Mouse (Mus musculus) gastrocnemius, postnatal 36 days (tissue): ENCODE data around the gene Tdrd3. TPM values are rescaled to one million over a fixed set of nuclear protein-coding genes. Genes with fewer than 3 reads are reported as not detected.

Experiments
- DNase-seq, 2 experiments: peaks; one replicate each; pipeline ENCODE4 v3.0.0; 2022
- intact Hi-C: fragments of 180-260 bp; cut with DNase I; formaldehyde crosslinking; loops from one replicate; pipeline ENCODE4 v1.15.1; 2025
- total RNA-seq, 2 experiments: library from RNA; stranded (reverse); gene quantifications; 2 replicates each; pipeline ENCODE4 v1.2.3; 2021

The Tdrd3 gene
- total RNA-seq, 2 experiments from 2014 or later: 18.3 to 18.8 TPM

DNA sequence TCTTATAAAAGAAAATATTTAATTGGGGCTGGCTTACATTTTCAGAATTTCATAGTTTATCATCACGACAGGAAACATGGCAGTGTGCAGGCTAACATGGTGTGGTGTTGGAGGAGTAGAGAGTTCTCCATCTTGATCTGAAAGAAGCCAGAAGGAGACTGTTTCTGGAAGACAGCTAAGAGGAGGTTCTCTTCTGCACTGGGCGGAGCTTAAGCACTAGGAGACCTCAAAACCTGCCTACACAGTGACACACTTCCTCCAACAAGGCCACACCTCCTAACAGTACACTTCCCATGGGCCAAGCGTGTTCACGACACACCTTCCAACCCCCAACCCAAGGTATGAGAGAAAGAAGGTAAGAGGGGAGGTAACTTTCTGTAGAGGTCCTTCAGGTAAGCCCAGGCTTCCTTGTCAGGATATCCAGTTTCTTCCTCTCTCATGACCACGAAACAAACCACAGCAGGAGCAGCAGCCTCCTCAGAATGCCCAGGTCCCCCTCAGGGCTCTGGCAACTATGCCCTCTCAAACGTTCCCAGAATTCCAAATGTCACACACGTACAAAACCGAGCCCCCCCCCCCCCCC lies 30.0 kb downstream of the Tdrd3 start:
- intact Hi-C loops: no loop called here
- no peak for DNase-seq

- DNase-seq: peak in 1 of 2 experiments; percentile 41
- intact Hi-C loops: loop anchor here (5.0 kb wide), 2 partner anchors 35 to 140 kb away; partner anchors contain the start of gene Tdrd3
These were observed 35.4 kb downstream of the Tdrd3 start for GRCm38 (mm10) chr14:87451645-87452443.

DNA sequence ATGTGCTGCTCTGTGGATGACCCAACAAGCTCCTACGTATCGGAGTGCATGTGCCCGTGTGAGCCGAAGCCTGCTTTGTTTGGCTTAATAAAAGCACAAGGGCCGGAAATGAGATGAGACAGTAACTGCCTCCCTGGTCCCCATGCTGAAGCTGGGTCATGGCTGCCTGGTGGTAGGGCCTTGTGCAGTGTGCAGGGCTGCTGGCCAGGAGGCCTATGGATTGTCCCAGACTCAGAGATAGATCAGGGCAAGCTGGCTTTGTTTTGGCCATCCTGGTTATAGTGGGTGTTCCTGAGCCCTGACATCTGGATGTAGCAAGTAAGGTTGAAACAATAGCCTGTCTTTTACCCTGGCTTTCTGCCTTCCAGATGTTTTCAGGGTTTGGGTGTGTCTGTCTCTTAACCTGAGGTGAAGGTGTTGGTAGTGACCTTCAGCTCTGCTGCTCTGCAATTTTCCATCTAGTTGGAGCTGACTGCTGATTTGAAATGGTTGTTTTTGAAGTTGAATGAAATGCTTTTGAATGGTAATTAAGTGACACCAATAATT lies 39.3 kb downstream of the Tdrd3 start:
- no peak for DNase-seq
- intact Hi-C loops: no loop called here

GRCm38 (mm10) chr14:87459777-87460176 lies 43.3 kb downstream of the Tdrd3 start:
- intact Hi-C loops: loop anchor here (10.0 kb wide), 1 partner anchor 1015 kb away; the partner anchor contains the start of gene Pcdh20
- no peak for DNase-seq

DNA sequence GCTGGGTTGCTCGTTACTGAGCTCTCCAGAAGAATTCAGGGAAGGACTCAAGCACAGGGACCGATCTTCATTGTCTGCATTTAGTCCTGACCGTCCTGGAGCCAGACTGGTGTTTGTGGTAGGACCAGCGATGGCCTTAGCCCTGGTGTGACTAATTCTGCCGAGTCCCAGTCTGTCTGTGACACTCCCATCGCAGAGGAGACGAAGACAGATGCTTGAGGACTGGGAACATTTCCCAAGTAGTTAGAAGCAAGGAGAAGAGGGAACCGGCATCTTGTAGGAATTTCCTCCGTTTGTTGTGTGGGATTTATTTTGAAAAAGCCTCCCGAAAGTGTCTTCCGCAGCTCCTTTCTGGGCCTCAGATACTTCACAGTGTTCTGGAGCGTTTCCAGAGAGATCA lies 45.1 kb downstream of the Tdrd3 start:
- intact Hi-C loops: loop anchor here (10.0 kb wide), 1 partner anchor 1013 kb away; the partner anchor contains the start of gene Pcdh20
- no peak for DNase-seq

GRCm38 (mm10) chr14:87463963-87464654 lies 47.7 kb downstream of the Tdrd3 start:
- DNase-seq: peak; percentile 47 to 66
- intact Hi-C loops: loop anchor here (10.0 kb wide), 1 partner anchor 1011 kb away; the partner anchor contains the start of gene Pcdh20

DNA sequence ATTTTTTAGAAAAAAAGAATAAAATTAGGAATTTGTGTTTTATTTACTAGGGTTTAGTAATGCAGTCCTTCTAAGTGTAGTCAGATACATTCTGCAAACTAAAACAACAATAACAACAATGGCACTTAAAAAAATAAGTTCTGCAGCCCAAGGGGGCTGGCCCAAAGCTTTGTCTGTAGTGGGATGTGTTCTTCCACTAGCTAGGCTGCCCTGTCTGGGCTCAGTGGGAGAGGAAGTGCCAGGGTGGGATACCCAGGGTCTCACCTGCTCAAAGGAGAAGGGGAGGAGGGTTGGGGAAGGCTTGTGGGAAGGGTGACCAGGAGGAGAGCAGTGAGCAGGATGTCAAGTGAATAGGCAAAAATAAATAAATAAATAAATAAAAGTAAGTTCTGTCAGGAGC lies 48.2 kb downstream of the Tdrd3 start:
- DNase-seq: no peak
- intact Hi-C loops: loop anchor here (10.0 kb wide), 1 partner anchor 1010 kb away; the partner anchor contains the start of gene Pcdh20

- DNase-seq: no peak
- intact Hi-C loops: loop anchor here (10.0 kb wide), 1 partner anchor 1007 kb away; the partner anchor contains the start of gene Pcdh20
These were observed 51.1 kb downstream of the Tdrd3 start for GRCm38 (mm10) chr14:87467586-87467985.

DNA sequence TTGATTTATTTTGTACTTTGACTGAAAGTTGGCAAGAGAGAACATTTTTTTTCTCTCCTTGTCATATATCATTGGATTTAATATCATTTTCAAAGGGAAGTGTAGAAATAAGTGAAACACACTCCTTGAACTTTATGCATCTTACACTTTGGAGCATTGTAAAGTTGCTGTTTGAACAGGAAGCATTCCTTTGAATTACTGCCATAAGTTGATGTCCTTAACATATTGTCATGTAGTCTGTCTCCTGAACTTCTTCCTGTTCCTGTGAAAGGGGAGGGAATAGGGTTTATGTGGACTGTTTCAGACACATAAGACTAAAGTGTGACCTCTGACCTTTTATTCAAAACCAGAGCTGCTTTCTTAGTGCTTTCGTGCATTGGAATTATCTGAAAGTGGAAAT lies 55.1 kb downstream of the Tdrd3 start:
- DNase-seq: no peak
- intact Hi-C loops: no loop called here

- DNase-seq: no peak
- intact Hi-C loops: no loop called here
These were observed 56.3 kb downstream of the Tdrd3 start for GRCm38 (mm10) chr14:87472782-87473181.

DNA sequence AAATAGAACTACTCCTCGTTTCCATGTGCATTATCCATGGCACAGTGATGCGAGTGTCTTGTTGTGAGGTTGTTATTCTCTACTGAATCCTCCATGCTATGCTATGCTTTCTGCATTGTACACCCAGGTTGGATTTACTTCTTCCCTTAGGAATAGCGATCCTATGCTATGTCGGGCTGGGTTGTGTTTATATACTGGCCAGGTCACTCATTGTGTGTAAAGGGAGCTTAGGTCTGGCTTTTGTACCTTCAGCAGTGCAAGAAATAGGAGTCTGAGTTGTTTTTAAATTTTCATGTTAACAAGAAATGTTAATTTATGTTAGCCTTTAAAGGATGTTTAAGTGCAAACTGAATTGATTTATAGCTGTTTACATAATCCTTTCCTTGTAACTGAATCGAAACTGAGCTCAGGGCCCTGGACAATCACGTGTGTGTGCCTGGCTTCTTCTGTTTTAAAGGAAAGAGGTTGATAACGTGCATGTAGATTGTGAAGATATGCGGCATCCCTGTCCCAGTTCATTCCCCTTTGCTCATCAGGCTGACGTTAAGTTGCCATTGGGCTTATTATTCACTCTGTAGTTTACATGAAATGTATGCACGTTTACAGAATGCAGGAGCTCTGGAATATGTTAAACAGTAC lies 59.4 kb downstream of the Tdrd3 start:
- no peak for DNase-seq
- intact Hi-C loops: no loop called here

- DNase-seq: no peak
- intact Hi-C loops: no loop called here
These were observed 62.0 kb downstream of the Tdrd3 start for GRCm38 (mm10) chr14:87478339-87478951.

DNA sequence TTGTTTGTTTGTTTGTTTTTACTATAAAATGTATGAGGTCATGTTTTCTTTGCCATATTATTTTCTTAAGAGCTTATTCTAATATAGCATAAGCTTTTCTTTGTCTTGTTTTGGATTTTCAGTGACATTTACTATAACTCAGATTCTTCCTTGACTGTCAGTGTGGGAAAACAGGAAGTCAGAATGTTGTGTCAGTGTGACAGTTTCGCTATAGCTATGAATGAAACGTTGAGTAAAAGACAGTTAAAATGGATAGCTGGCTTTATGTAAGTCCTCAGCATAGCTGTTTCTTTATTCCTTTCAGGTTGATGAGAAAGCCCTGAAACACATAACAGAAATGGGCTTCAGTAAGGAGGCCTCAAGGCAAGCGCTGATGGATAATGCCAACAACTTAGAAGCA lies 69.4 kb downstream of the Tdrd3 start:
- intact Hi-C loops: no loop called here
- DNase-seq: no peak

DNA sequence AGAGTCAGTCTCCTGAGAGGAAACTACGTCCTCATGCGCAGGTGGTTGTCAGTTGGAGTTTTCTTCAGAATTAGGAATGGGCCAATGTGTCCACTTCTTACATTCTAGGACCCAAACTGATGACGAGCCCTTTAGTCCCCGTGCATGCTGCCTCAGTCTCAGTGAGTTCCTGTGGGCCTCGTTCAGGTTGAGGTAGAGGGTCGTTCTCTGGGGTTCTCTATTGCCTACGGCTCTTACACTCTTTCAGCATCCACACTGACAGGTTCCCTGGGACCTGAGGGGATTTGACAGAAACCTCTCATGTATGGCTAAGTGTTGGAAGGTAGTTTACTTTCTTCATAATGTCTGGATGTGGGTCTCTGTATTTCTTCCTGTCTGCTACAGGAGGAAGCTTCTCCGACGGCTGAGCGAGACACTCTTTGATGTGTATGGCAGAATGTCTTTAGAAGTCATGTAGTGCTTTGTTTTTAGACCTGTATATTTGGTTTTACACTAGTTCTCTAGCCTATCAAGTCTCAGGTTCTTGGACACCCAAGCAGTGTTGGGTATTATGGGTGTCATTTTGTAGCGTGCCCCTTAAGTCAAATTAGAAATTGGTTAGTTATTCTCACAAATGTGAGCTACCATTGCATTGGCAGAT lies 81.6 kb downstream of the Tdrd3 start:
- intact Hi-C loops: no loop called here
- no peak for DNase-seq

DNA sequence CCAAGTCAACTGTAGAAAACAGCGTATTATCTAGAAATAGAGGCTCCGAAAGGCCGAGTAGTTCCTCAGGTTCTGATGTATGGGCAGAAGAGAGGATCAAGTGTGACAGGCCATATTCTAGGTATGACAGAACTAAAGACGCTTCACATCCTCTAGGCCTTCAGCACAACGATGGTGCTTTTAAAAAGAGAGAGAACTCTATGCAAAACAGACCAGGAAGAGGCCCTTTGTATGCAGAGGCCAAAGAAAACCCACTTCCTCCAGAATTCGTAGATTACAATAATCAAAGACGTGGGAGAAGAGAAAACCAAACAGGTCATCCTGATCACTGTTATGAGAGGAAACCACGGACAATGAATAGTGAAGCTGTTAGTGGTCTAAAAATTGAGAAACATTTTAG lies 89.5 kb downstream of the Tdrd3 start:
- DNase-seq: no peak
- intact Hi-C loops: no loop called here

DNA sequence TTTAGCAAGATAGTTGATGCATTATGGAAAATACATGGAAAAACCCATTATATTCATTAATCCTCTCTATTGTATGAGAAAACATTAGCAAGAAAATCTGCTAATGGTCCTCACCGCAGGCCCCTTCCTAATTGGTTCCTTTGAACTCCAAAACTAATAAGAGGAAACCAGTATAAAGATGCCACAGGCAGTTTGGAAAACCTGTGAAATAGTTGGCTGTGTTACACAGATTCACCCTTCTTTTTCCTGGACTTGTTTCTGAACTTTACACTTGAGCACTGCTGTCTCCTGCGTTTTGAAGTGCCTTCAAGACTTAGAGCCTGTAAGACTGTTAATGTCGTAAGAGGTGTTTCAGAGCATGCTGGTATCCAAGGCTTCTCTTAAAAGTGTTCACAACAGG lies 98.8 kb downstream of the Tdrd3 start:
- intact Hi-C loops: no loop called here
- DNase-seq: no peak

DNA sequence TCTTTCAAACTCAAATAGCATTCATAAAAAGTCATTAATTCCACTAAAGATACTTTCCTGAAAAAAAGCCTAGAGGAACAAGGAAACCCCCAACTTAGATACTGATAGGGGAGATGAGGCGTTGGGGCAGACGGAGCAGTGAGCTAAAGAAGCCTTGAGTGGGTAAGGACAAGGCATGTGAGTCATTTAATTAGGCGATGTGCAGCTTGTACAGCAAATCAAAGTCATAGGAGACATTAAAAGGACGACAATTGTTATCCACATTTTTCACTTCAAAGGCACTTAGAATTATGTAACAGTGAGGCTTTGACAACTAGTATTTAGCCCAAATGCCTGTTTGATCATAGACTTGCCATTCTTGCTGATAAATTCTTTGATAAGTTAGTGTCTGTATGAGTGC lies 100.9 kb downstream of the Tdrd3 start:
- DNase-seq: no peak
- intact Hi-C loops: no loop called here

DNA sequence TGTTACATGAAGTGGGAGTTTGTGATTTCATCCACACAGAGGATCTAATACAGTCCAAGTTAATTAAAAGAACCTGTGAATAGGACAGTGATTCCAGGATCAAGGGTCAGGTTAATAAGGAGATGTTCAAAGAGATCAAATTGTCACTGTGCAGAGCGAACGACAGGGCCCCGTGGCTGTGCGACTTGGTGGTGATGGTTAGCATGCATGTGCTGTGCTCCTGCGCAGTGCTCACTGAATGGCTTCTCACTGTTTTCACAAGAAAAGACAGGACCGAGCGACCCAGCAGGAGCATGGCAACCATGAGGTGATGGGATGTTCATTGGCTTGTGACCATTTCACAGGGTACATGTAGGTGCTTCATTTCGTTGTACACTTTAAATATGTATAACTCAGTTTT lies 115.4 kb downstream of the Tdrd3 start:
- DNase-seq: no peak
- intact Hi-C loops: no loop called here

- intact Hi-C loops: no loop called here
- DNase-seq: no peak
These were observed 120.8 kb downstream of the Tdrd3 start for GRCm38 (mm10) chr14:87537127-87537819.
